Mouse (Mus musculus) forebrain, embryonic 16.5 days (tissue): ENCODE results near the gene Nwd2. TPM values are rescaled to one million over a fixed set of nuclear protein-coding genes. Genes with fewer than 3 reads are reported as not detected.
A peak's percentile ranks its signal among the peaks of the same experiment; 100 is the strongest.

ENCODE experiments used
- ATAC-seq: fragments of 200-750 bp; cut with Nextera tagmentation; 2 replicates; pipeline ENCODE4 v1.8.0; 2017; ENCODE audit warnings: mild to moderate bottlenecking, moderate library complexity
- H3K27ac ChIP-seq: fragments of 300-500 bp; sonication (generic); 2 replicates; pipeline ENCODE4 v1.5.1; 2014; ENCODE audit warnings: low read length, control low read depth
- H3K27me3 ChIP-seq: fragments of 300-500 bp; sonication (generic); replicated peaks from 2 replicates; pipeline ENCODE4 v1.6.1; 2014; ENCODE audit warnings: low read length; ENCODE audit not compliant: control insufficient read depth, insufficient read depth
- H3K36me3 ChIP-seq: fragments of 300-500 bp; sonication (generic); 2 replicates; pipeline ENCODE4 v1.6.1; 2014; ENCODE audit not compliant: control insufficient read depth, insufficient read depth
- H3K4me1 ChIP-seq: fragments of 300-500 bp; sonication (generic); replicated peaks from 2 replicates; pipeline ENCODE4 v1.6.1; 2014; ENCODE audit warnings: low read length; ENCODE audit not compliant: control insufficient read depth, insufficient read depth
- H3K4me2 ChIP-seq: fragments of 300-500 bp; sonication (generic); 2 replicates; pipeline ENCODE4 v1.6.1; 2014; ENCODE audit warnings: mild to moderate bottlenecking, low read length, control low read depth
- H3K4me3 ChIP-seq: fragments of 300-500 bp; sonication (generic); replicated peaks from 2 replicates; pipeline ENCODE4 v1.5.1; 2014; ENCODE audit warnings: mild to moderate bottlenecking, low read length, control low read depth
- H3K9ac ChIP-seq: fragments of 300-500 bp; sonication (generic); replicated peaks from 2 replicates; pipeline ENCODE4 v1.6.1; 2014; ENCODE audit warnings: low read depth, low read length, control low read depth
- H3K9me3 ChIP-seq: fragments of 300-500 bp; sonication (generic); 2 replicates; pipeline ENCODE4 v1.6.1; 2016; ENCODE audit warnings: low read length; ENCODE audit not compliant: control insufficient read depth
- WGBS: fragments of 180-500 bp; shearing (Covaris S2); extraction: QIAGEN DNeasy Blood & Tissue Kit; methylation state at CpG from one replicate; pipeline ENCODE4 v1.1.7; 2014; 5-methylcytosine and 5-hydroxymethylcytosine counted together
- polyA plus RNA-seq: library from polyadenylated mRNA; unstranded; fragments of >200 nt; fragmentation: Nextera tagmentation; extraction: Ambion mirVana; gene quantifications from 2 replicates; pipeline ENCODE4 v1.2.1, GENCODE M21; 2015

Gene Nwd2
- polyA plus RNA-seq, 1 experiment from 2014 or later = 5.7 TPM

GRCm38 (mm10) chr5:63772971-63773370 is 124.1 kb downstream of the Nwd2 start:
- no peak overlapping the region for H3K4me3 ChIP-seq
- H3K4me2 ChIP-seq = no peak overlapping the region
- no peak overlapping the region for H3K27ac ChIP-seq
- H3K27me3 ChIP-seq = no peaks in the 10 kb centered on the region
- H3K9ac ChIP-seq = no peak overlapping the region
- no peaks in the 10 kb centered on the region for H3K36me3 ChIP-seq
- peaks cover 3% of the 10 kb centered on the region for H3K4me1 ChIP-seq
- no peaks in the 10 kb centered on the region for H3K9me3 ChIP-seq
- WGBS = 37% methylated on average over 2 of the region's 2 CpGs
- peak; percentile 61 for ATAC-seq

GRCm38 (mm10) chr5:63773603-63774002 is 124.7 kb downstream of the Nwd2 start:
- WGBS = 29% methylated on average over 1 of the region's 1 CpGs
- Histone ChIP-seq H3K9ac (no peak overlapping the region), H3K4me3 (no peak overlapping the region), H3K36me3 (no peaks in the 10 kb centered on the region), H3K9me3 (no peaks in the 10 kb centered on the region), H3K4me2 (no peak overlapping the region), H3K27ac (no peak overlapping the region), H3K4me1 (no peaks in the 10 kb centered on the region), H3K27me3 (no peaks in the 10 kb centered on the region)
- ATAC-seq = no peak

- Histone ChIP-seq H3K36me3 (no peaks in the 10 kb centered on the region), H3K4me2 (no peak overlapping the region), H3K4me1 (no peaks in the 10 kb centered on the region), H3K27ac (no peak overlapping the region), H3K9me3 (no peaks in the 10 kb centered on the region), H3K27me3 (no peaks in the 10 kb centered on the region), H3K9ac (no peak overlapping the region), H3K4me3 (no peak overlapping the region)
- ATAC-seq = no peak
- 90% methylated on average over 10 of the region's 10 CpGs for WGBS
Observed at GRCm38 (mm10) chr5:63788156-63788826, 139.4 kb downstream of the Nwd2 start.

- Histone ChIP-seq H3K27ac (no peak within 1 kb of the TSS), H3K27me3 (peaks cover 8% of the 10 kb centered on the region), H3K36me3 (no peaks in the 10 kb centered on the region), H3K4me2 (peak within 1 kb of the TSS; percentile 98), H3K4me1 (peaks cover 5% of the 10 kb centered on the region; the same call in 1 of the 2 replicates), H3K9me3 (peaks cover 4% of the 10 kb centered on the region; the same call in 1 of the 2 replicates), H3K4me3 (peak within 1 kb of the TSS; percentile 55), H3K9ac (peak within 1 kb of the TSS; percentile 56)
- ATAC-seq = peak; percentile 92
- WGBS = 2% methylated on average over 42 of the region's 42 CpGs
Observed at GRCm38 (mm10) chr5:63811819-63812508, 163.1 kb downstream of the Nwd2 start, which contains the start of gene 0610040J01Rik. 0610040J01Rik (plus strand) TSS chr5:63812363.

GRCm38 (mm10) chr5:63812509-63812865 is 163.6 kb downstream of the Nwd2 start:
- Histone ChIP-seq H3K4me3 (peak overlapping the region; percentile 55), H3K4me1 (peaks cover 5% of the 10 kb centered on the region; the same call in 1 of the 2 replicates), H3K27me3 (peaks cover 8% of the 10 kb centered on the region), H3K9me3 (peaks cover 4% of the 10 kb centered on the region; the same call in 1 of the 2 replicates), H3K4me2 (peak overlapping the region; percentile 98), H3K36me3 (no peaks in the 10 kb centered on the region), H3K27ac (no peak overlapping the region), H3K9ac (peak overlapping the region; percentile 56)
- no peak for ATAC-seq
- WGBS = under 1% methylated on average over 26 of the region's 26 CpGs

- ATAC-seq = no peak
- Histone ChIP-seq H3K9me3 (peaks cover 2% of the 10 kb centered on the region; the same call in 1 of the 2 replicates), H3K4me1 (peaks cover 5% of the 10 kb centered on the region; the same call in 1 of the 2 replicates), H3K4me3 (no peak overlapping the region), H3K4me2 (no peak overlapping the region), H3K27me3 (peaks cover 7% of the 10 kb centered on the region), H3K27ac (no peak overlapping the region), H3K9ac (no peak overlapping the region), H3K36me3 (no peaks in the 10 kb centered on the region)
- 85% methylated on average over 7 of the region's 7 CpGs for WGBS
Observed at GRCm38 (mm10) chr5:63816643-63817042, 167.7 kb downstream of the Nwd2 start.

GRCm38 (mm10) chr5:63817270-63817669 is 168.4 kb downstream of the Nwd2 start:
- H3K9ac ChIP-seq = no peak overlapping the region
- no peak overlapping the region for H3K27ac ChIP-seq
- no peak for ATAC-seq
- H3K4me1 ChIP-seq = peaks cover 3% of the 10 kb centered on the region; the same call in 1 of the 2 replicates
- no peak overlapping the region for H3K4me2 ChIP-seq
- H3K9me3 ChIP-seq = no peaks in the 10 kb centered on the region
- no peak overlapping the region for H3K4me3 ChIP-seq
- 66% methylated on average over 5 of the region's 5 CpGs for WGBS
- no peaks in the 10 kb centered on the region for H3K36me3 ChIP-seq
- peaks cover 6% of the 10 kb centered on the region; the same call in 1 of the 2 replicates for H3K27me3 ChIP-seq

- no peaks in the 10 kb centered on the region for H3K9me3 ChIP-seq
- no peak overlapping the region for H3K4me2 ChIP-seq
- H3K4me1 ChIP-seq = no peaks in the 10 kb centered on the region
- 70% methylated on average over 4 of the region's 4 CpGs for WGBS
- H3K27ac ChIP-seq = no peak overlapping the region
- H3K4me3 ChIP-seq = no peak overlapping the region
- no peak for ATAC-seq
- H3K36me3 ChIP-seq = no peaks in the 10 kb centered on the region
- no peak overlapping the region for H3K9ac ChIP-seq
- H3K27me3 ChIP-seq = no peaks in the 10 kb centered on the region
Observed at GRCm38 (mm10) chr5:63818975-63819374, 170.1 kb downstream of the Nwd2 start.

GRCm38 (mm10) chr5:63819519-63819918 is 170.6 kb downstream of the Nwd2 start:
- Histone ChIP-seq H3K4me1 (no peaks in the 10 kb centered on the region), H3K27me3 (no peaks in the 10 kb centered on the region), H3K27ac (no peak overlapping the region), H3K36me3 (no peaks in the 10 kb centered on the region), H3K4me3 (no peak overlapping the region), H3K9ac (no peak overlapping the region), H3K4me2 (no peak overlapping the region), H3K9me3 (no peaks in the 10 kb centered on the region)
- no peak for ATAC-seq
- 82% methylated on average over 6 of the region's 6 CpGs for WGBS
